Mouse (Mus musculus) CH12.LX (cell line): Measurements from ENCODE around the gene Nkx3-2.

Source experiments
- CTCF ChIP-seq, 2 experiments: IDR thresholded peaks in 1 of 2; conservative IDR thresholded peaks in 1 of 2; 2 replicates each; pipeline ENCODE4 v1.5.1; 2011 to 2012; ENCODE audit warnings: low read depth in 2 of 2, low read length in 2 of 2, improper control_type of control experiment in 1 of 2, inconsistent platforms in 1 of 2, mild to moderate bottlenecking in 1 of 2, moderate library complexity in 1 of 2
- POLR2AphosphoS2 ChIP-seq: IDR thresholded peaks from 2 replicates; pipeline ENCODE4 v1.6.1; 2011; ENCODE audit warnings: low read depth, low read length, improper control_type of control experiment
- RCOR1 ChIP-seq: conservative IDR thresholded peaks from 2 replicates; pipeline ENCODE4 v1.6.1; 2012; ENCODE audit warnings: low read depth, mild to moderate bottlenecking, inconsistent platforms, low read length, improper control_type of control experiment
- TCF12 ChIP-seq: IDR thresholded peaks from 2 replicates; pipeline ENCODE4 v1.6.1; 2014; ENCODE audit warnings: low read depth, mild to moderate bottlenecking, inconsistent platforms, low read length, improper control_type of control experiment
- USF1 ChIP-seq: IDR thresholded peaks from 2 replicates; pipeline ENCODE4 v1.6.1; 2014; ENCODE audit warnings: low read depth, mild to moderate bottlenecking, inconsistent platforms, low read length, improper control_type of control experiment
- ZNF384 ChIP-seq: IDR thresholded peaks from 2 replicates; pipeline ENCODE4 v1.6.1; 2012; ENCODE audit warnings: low read depth, low read length, improper control_type of control experiment, inconsistent platforms

- peak in 1 of 2 experiments; percentile 30; a peak in 2 of 4 replicates for TF ChIP-seq CTCF (conservative IDR thresholded peaks at IDR 0.05 in 1 of 2, IDR thresholded peaks at IDR 0.05 in 1 of 2; ENCODE audit: low read depth in 2 of 2, low read length in 2 of 2)
- no peak for TF ChIP-seq USF1
- TF ChIP-seq RCOR1: no peak
- TF ChIP-seq POLR2AphosphoS2: no peak
- TF ChIP-seq TCF12: no peak
- no peak for TF ChIP-seq ZNF384
Measured at GRCm38 (mm10) chr5:41767296-41768200, 3.2 kb upstream of the Nkx3-2 start.
